17 mouse cellular contexts compared by ENCODE assay signal in the genomic region with DNA sequence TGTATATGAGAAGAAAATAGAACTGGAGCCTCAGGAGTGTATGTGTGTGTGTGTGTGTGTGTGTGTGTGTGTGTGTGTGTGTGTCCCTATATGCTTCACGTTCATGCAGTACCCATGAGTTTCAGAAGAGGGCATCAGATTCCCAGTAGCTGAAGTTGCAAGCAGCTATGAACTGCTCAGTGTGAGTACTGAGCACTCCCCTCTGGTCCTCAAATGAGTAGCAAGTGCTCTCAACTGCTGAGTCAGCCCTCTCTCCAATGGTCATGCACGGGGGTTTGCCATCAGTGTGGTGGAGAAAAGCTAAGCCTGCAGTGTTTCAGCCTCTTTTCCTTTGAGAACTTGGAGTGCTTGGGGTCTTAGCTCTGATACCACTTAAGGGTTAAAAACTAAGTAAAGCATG.
DNase-seq lines count a peak whose midpoint lies in the region; ATAC-seq and TF ChIP-seq lines count a peak whose summit lies in the region.
"Had no signal": no experiment of that assay in that cellular context is flagged by ENCODE, and none has a peak within 500 bp of the region (broad histone marks: within the 10 kb centered on the region; RNA-seq: fewer than 3 reads in every experiment).

No protein-coding gene starts in this region.

- H3K9ac ChIP-seq in hindbrain, embryonic 13.5 days: no peak overlapping the region
- H3K9ac ChIP-seq in lung, embryonic 14.5 days: no peak overlapping the region
- H3K9ac ChIP-seq: embryonic facial prominence, embryonic 13.5 days; limb, embryonic 13.5 days had no signal

- H3K27ac ChIP-seq in hindbrain, embryonic 13.5 days: no peak overlapping the region
- no peak overlapping the region for H3K27ac ChIP-seq in hindbrain, embryonic 10.5 days
- H3K27ac ChIP-seq in lung, embryonic 14.5 days (ENCODE audit: low read depth): no peak overlapping the region
- H3K27ac ChIP-seq: embryonic facial prominence, embryonic 13.5 days; left cerebral cortex, adult 2 months; limb, embryonic 13.5 days had no signal

- no peak for TF ChIP-seq CTCF in lung, embryonic 14.5 days (IDR thresholded peaks at IDR 0.05; ENCODE audit: low read depth)

- DNase-seq in hindbrain, embryonic 10.5 days (ENCODE audit: low spot score): no peak
- no peak for DNase-seq in lung, embryonic 14.5 days
- no peak for DNase-seq in lung, postnatal 4 days
- DNase-seq in ES-CJ7 (ENCODE audit: low read depth, low spot score): peak; percentile 42
- DNase-seq in adrenal gland, postnatal 10 days: no peak
- no peak for DNase-seq in layer of hippocampus, postnatal 10 days (ENCODE audit: low spot score in 2 of 2)
- DNase-seq: adrenal gland, postnatal 36 days; cerebellum, postnatal 36 days; heart, adult 18-20 months; heart, postnatal 14 days; kidney, adult 11 months; right cerebral cortex, postnatal 25 days had no signal

- no peak overlapping the region for H3K4me3 ChIP-seq in hindbrain, embryonic 13.5 days
- H3K4me3 ChIP-seq in hindbrain, embryonic 10.5 days: no peak overlapping the region
- no peak overlapping the region for H3K4me3 ChIP-seq in lung, embryonic 14.5 days (ENCODE audit: low read depth, low read length)
- H3K4me3 ChIP-seq: embryonic facial prominence, embryonic 13.5 days; left cerebral cortex, adult 2 months; limb, embryonic 13.5 days had no signal

- 0 out of 2 replicates have a peak, but pooled peaks have one; percentile 30 for ATAC-seq in hindbrain, embryonic 13.5 days (ENCODE audit: low FRiP score)
- 0 out of 2 replicates have a peak, but pooled peaks have one; percentile 24 for ATAC-seq in lung, embryonic 14.5 days (ENCODE audit: insufficient read depth)
- ATAC-seq in megakaryocyte-erythroid progenitor cell, adult 5-6 weeks (replicated peaks; ENCODE audit: low FRiP score, low TSS enrichment, poor library complexity, severe bottlenecking): peak; percentile 18

- WGBS in hindbrain, embryonic 13.5 days: 94% methylated on average over 2 of the region's 2 CpGs
- 89% methylated on average over 2 of the region's 2 CpGs for WGBS in hindbrain, embryonic 10.5 days
- 91% methylated on average over 2 of the region's 2 CpGs for WGBS in lung, embryonic 14.5 days

- no peaks in the 10 kb centered on the region for H3K9me3 ChIP-seq in hindbrain, embryonic 13.5 days
- H3K9me3 ChIP-seq in hindbrain, embryonic 10.5 days: no peaks in the 10 kb centered on the region
- no peaks in the 10 kb centered on the region for H3K9me3 ChIP-seq in lung, embryonic 14.5 days (ENCODE audit: low read depth, low read length)
- H3K9me3 ChIP-seq: embryonic facial prominence, embryonic 13.5 days; limb, embryonic 13.5 days had no signal

- no peak overlapping the region for H3K4me2 ChIP-seq in hindbrain, embryonic 13.5 days
- H3K4me2 ChIP-seq in lung, embryonic 14.5 days: no peak overlapping the region
- H3K4me2 ChIP-seq: embryonic facial prominence, embryonic 13.5 days; limb, embryonic 13.5 days had no signal

- H3K36me3 ChIP-seq in hindbrain, embryonic 13.5 days: no peaks in the 10 kb centered on the region
- H3K36me3 ChIP-seq in hindbrain, embryonic 10.5 days: no peaks in the 10 kb centered on the region
- no peaks in the 10 kb centered on the region for H3K36me3 ChIP-seq in lung, embryonic 14.5 days (ENCODE audit: insufficient read depth)
- H3K36me3 ChIP-seq: embryonic facial prominence, embryonic 13.5 days; limb, embryonic 13.5 days had no signal

- peaks cover 19% of the 10 kb centered on the region for H3K4me1 ChIP-seq in hindbrain, embryonic 13.5 days (replicated peaks)
- H3K4me1 ChIP-seq in hindbrain, embryonic 10.5 days (replicated peaks): peaks cover 12% of the 10 kb centered on the region; the same call in 1 of the 2 replicates
- no peaks in the 10 kb centered on the region for H3K4me1 ChIP-seq in lung, embryonic 14.5 days (ENCODE audit: insufficient read depth)
- H3K4me1 ChIP-seq: limb, embryonic 13.5 days had no signal

- no peaks in the 10 kb centered on the region for H3K27me3 ChIP-seq in hindbrain, embryonic 13.5 days
- no peaks in the 10 kb centered on the region for H3K27me3 ChIP-seq in hindbrain, embryonic 10.5 days (ENCODE audit: insufficient read depth, poor library complexity, severe bottlenecking)
- H3K27me3 ChIP-seq in lung, embryonic 14.5 days (ENCODE audit: insufficient read depth, low read length): no peaks in the 10 kb centered on the region
- H3K27me3 ChIP-seq: embryonic facial prominence, embryonic 13.5 days; limb, embryonic 13.5 days had no signal
